Mouse (Mus musculus): ENCODE data around the gene Larp4b.
"Not testable (repeated sequence)": the region's sequence is repeated elsewhere in the genome, so short reads cannot be mapped to it uniquely, and the experiment has no call there.

Gene Larp4b

DNA sequence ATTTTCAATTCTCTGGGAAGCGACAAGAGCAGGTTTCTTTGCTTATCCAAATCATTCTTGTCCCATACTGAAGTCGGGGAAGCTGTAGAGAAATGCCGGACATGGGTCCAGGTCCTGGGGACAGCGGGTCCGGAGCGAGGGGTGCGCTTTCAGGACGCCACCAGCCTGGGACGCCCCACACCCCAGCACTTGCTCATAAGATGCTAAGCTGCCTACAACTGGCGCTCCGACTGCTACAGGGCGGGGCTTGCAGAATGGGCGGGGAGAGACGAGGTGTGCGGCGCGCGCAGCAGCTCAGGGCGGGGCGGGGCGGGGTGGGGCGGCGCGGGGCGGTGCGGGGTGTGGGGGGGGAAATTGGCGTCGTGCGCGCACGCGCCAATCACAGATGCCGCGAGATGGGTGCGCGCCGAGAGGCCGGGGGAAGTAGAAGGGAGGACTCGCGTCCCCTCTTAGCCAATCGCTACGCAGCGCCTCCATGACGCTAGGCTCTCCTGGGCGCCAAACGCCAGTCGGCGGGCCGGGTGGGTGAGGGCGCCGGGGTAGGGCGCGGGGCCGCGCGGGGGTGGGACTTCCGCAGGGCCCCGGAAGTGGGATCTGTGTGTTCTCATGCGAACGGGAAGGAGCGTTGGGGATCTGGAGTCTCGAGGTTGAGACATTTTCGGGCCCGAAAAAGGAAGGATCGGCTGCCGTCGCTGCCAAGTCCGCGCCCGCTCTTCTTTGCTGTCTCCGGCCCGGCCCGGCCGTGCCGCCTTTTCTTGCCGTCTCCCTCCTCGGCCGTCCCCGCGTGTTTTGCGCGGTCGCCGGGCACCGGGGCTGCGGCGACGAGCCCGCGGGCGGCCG lies at the start of gene Larp4b:
Gene Larp4b (plus strand): TSS at position 566 of the 840 bp plus-strand sequence.
- peak; percentile 63 for DNase-seq (ENCODE audit: low spot score)

DNA sequence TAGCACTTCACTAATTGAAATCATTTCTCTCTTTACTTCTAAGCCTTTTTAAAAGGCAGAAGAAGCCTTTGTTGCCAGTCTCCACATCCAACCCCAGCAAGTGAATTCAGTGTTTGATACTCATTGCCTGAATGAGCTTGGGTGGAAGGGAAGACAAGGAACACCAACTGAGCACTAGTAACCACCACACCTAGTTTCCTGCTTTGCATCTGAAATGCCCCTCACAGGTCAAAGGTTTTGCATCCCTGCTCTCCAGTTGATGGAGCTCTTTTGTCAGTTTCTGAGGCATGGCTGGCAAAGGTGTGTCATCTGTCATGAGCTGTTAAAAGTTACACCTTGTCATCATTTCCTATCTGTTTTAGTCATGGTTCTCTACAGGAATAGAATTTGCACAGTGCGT lies 49.0 kb upstream of the Larp4b start:
- no peak for DNase-seq (ENCODE audit: low spot score)

DNA sequence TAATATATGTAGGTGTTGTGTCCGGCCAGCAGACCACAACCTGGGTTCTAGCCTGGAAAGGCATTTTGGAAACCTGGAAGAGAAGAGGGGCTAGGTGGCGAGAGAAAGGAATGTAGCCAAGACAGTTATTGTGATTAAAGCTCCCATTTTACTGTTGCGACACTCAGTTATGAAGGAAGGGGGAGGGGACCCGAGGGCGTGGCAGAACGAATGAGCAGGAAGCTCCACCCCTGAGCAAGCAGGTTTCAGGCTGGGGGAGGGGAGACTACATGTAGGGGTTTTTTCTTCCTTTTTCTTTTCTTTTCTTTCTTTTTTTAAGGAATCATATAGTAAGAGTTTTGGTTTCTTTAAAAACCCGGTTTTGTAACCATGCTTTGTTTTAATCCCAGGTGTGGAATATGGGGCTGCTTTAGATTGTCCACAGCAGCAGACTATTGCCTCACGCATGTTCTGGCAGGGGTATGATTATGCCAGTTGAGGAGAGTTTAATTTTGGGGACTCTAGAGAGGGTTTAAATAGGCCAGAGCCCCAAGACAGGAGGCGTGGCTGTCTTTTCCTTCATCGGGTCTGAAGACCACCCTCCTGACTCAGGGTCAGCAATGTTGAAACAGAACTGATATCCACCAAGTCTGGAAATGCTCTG lies 41.5 kb upstream of the Larp4b start:
- DNase-seq (ENCODE audit: low spot score), result not testable (repeated sequence)

DNA sequence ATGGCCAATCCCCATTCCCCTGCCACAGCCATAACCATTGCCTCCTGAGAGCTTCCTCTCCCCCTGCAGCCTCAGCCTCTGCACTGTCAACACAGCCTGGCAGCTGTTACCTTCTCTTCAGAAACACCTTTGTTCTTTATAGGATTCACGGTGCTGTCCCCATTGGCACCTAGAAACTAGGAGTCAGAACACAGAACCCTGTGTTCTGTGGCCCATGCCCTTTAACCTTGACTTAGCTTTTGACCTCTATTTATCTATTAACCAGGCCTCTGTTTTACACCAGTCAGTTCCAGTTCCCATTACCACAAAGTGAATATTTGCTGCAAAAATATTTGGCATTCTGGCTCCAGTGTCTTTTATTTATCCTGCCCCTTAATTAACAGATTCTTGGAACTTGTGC lies 36.4 kb upstream of the Larp4b start:
- no peak for DNase-seq (ENCODE audit: low spot score)

DNA sequence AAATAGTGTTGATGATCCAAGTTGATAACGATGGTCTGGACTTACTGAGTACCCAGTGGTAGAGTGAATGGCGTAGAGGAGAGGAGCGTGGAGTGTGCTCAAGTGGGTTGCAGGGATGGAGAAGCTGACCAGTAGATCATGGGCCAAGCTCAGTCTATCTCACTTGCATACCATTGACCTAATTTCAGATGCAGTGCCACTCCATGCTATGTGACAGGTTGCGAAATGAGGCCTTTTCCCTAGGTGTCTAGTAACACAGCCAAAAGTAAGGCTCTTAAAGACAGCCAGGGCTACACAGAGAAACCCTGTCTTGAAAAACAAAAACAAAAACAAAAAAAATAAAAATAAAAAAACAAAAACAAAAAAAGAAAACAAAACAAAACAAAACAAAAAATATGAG lies 35.0 kb upstream of the Larp4b start:
- no peak for DNase-seq (ENCODE audit: low spot score)

DNA sequence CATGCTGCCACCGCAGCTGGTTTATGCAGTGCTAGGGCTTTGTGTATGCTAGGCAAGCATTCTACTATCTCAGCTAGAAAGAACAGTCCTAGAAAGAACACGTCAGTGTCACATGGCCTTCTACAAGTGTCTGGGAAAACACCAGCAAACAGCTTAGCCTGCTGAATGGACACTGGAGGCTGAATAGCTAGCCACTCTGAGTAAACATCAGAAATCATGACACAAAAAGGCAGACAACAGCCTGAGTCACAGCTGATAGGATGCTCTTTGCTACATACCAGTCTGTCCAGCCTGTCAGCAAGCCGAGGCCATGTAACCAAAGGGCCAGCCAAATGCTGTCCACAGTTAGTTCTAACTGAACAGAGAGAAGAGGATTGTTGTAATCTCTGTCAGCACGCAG lies 32.3 kb upstream of the Larp4b start:
- DNase-seq (ENCODE audit: low spot score), result no peak

DNA sequence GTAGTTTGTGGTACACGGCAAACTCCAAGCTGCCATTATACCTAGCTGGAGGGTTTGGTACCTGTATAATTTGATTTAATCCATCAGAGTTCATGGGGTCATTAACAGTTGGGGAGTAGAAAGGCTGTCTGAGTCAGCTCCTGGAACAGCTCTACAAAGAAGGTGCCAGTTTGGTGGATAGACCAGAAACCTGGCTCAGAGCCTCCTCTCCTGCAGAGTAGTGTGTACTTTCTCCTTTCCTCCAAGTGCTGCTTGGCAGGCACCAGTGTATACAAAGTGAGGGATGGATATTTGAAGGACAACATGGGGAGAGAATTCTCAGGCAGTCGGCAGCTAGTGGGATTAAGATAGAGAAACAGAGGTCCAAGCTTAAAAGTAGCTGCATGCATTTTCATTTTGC lies 29.5 kb upstream of the Larp4b start:
- DNase-seq (ENCODE audit: low spot score), result no peak

DNA sequence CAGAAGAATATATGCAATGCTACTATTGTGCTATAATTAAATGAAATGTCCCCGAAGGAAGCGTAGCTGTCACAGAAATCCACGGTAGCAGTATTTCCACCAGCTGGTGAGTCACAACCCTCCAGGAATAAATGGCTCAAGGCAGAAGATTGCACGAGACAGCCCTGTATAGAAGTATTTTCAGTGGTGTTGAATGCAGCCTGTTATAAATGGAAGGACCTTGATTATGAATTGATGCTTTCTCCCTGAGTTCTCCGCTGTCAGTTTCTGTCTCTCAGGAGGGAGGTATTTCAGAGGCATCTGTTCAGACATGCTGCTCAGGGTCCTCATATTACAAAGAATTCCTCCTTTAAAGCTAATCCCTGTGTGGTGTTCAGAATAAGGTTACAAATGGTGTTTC lies 27.6 kb upstream of the Larp4b start:
- DNase-seq (ENCODE audit: low spot score), result no peak

DNA sequence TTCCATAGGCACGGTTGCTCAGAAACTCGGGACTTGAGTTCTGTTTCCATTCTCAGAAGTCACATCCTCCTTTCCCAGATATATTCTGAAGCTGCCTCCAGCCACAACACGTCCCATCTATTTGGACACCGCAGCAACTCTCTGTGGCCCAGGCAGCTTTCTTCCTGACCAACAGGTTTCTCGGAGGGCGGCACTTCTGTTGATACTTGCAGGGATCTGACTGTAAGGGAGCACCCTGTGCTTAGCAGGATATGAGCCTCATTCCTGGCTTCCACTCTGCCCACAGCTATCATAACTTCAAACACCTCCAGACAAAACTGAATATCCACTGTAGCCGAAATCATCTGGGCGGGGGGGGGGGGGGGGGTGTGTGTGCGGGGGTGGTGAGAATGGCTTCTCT lies 22.7 kb upstream of the Larp4b start:
- DNase-seq (ENCODE audit: low spot score), result no peak

DNA sequence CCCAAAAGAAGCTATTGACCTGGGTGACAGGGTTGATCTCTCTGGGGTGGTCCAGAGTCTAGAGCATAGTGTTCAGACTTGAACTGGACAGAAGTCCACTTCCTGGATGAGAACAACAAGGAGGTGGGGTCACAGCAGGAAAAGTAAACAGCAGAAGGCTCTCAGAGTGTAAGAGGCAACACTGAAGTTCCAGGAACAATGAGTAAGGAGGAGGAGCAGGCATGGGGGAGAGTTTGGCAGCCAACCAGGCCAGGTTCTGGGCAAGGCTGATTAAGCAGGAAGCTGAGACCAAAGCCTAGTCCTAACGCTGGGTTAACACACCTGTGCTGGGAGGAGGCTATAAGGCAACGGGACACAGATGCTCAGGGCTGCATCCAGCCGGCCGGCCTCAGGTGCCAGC lies 19.9 kb upstream of the Larp4b start:
- DNase-seq (ENCODE audit: low spot score), result no peak

DNA sequence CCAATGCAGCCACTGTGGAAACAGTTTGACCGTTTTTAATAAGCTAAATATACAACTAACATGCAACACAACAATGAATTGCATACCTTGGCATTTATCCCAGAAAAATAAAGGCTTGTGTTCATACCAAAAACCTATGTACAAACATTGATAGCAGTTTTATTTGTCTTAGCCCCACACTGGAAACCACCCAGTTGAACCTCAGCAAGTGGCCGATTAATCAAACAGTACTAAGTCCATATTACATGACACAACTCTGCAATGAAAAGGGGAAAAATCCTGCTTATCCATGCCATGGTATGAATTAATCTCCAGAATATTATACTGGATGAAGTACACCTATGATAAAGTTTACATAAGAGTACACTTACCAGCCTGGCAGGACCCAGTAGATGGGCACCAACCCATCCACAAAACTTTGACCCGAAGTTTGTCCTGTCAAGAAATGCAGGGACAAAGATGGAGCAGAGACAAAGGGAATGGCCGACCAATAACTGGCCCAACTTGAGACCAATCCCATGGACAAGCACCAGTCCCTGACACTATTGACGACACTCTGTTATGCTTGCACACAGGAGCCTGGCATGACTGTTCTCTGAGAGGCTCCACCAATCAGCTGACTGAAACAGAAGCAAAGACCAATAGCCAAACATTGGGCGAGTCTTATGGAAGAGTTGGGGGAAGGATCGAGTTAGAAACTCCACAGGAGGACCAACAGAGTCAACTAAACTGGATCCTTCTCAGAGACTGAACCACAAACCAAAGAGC lies 17.7 kb upstream of the Larp4b start:
- DNase-seq (ENCODE audit: low spot score), result no peak

DNA sequence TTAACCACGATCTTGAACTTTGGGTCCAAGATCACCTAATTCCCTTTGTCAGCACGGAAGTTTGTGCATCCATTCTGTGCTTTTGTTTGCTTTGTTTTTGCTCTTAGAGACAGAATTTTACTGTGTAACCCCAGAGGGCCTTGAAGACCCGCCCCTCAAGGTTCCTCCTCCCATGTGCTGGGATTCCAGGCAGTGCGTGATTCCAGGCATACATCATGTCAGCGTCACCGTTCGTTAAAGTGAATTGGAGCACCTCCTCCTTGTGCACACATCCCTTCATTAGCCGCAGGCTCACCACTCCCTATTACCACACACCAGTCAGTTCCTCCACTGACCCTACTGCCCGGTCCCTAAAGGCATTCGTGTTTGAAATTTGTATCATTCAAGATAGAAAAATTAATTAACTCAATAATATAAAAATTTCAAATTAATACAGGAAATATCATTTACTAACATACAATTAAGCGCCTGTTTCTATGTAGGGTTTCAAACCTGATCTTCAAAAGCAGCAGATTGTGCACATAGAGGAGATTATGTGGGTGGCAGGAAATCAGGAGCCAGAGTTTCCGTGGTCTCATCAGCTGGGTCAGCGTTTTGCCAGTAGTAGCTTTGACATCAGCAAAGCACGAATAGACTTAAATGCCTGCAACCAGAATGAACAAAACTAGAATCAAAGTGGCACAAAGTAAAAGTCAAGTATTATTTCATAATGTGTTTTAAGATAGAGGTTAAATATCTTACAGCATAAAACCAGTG lies 11.4 kb upstream of the Larp4b start:
- DNase-seq (ENCODE audit: low spot score), result no peak

DNA sequence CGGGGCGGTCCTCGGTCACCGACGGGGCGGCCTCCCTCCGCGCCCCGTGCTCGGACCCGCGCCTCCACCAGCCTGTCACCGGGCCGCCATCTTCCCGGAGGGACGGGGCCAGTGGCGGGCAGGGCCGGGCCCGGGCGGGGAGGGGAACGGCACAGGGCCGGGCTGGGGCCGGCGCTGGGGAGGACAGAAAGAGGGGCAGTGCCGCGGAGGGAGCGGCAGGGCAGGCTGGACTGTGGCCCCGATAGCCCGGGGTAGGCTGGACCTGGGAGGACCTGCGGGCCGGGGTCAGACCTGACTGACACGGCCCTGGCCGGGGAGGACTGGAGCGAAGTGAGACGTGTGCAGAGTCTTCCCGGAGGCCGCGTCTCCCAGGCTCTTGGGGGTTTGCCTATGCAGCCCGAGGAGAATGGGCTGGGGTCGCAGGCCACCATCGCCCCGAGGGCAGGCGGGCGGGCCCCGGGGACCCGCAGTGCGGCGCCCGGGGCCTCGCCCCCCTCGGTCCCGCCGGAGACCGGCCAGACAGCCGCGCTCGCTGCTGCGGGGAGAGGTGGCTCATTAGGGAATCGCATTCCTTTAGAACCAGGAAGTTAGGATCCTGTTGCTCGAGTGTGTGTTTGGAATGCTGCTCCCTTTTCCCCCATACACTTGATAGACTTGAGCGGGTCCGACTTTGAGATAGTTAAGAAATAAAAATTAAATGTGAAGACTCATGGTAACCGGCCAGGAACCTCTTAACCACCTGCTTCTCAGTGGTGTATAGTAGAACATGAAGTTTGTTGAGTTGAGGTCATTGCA lies 702 bp downstream of the Larp4b start:
- DNase-seq (ENCODE audit: low spot score), result no peak

DNA sequence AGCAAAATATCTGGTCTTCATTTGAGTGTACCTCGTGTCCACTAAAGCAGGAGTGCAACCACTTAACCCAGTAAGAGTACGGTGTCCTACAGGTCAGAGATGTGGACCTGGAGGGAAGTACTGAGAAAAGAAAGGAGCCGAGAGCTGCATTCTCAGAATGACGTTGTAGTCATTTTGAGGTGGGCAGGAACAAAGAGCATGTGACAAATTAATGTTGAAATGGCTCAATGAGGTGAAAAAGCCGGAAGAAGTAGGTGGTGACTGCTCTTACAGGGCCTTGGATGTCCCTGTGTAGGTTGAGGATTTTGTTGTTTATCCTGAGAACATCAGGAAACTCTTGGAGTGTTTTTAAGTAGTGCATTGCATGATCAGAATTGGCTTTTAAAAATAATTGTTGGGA lies 5.6 kb downstream of the Larp4b start:
- no peak for DNase-seq (ENCODE audit: low spot score)

DNA sequence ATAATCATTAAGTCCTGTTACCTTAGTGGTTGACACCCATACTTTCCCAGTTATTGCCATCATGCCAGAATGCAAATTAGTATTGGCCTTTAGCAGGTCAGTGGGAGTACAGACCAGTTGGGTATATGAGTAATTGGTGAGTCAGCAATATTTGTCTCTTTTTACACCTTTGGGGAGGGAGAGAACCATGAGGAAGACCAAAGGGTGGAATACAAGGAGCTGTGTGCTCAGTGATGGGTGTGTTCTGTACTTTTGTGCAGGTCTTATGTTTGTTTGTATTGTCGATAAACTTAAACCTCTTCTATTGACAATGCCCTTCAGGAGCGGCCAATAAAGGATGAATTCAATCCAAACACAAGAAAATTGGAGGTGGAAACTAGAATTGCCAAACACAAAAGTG lies 6.8 kb downstream of the Larp4b start:
- no peak for DNase-seq (ENCODE audit: low spot score)

DNA sequence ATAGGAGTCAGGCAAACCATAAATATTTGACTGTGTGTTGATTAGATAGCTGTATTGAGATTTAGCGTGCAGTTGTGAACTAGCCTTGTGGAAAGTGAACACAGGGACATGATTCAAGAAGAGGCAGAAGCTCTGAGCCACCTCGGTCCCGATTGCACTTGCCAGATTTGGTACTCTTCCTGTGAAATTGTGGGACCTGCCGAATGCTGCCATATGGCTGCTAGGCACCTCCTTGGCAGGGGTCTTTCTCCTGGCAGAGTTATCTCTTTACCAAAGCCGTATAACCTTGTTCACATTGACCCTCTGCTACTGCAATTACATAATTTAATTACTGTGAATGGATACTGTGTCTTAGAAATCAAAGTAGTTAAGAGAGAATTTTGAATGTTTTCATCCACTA lies 12.6 kb downstream of the Larp4b start:
- DNase-seq (ENCODE audit: low spot score), result no peak

DNA sequence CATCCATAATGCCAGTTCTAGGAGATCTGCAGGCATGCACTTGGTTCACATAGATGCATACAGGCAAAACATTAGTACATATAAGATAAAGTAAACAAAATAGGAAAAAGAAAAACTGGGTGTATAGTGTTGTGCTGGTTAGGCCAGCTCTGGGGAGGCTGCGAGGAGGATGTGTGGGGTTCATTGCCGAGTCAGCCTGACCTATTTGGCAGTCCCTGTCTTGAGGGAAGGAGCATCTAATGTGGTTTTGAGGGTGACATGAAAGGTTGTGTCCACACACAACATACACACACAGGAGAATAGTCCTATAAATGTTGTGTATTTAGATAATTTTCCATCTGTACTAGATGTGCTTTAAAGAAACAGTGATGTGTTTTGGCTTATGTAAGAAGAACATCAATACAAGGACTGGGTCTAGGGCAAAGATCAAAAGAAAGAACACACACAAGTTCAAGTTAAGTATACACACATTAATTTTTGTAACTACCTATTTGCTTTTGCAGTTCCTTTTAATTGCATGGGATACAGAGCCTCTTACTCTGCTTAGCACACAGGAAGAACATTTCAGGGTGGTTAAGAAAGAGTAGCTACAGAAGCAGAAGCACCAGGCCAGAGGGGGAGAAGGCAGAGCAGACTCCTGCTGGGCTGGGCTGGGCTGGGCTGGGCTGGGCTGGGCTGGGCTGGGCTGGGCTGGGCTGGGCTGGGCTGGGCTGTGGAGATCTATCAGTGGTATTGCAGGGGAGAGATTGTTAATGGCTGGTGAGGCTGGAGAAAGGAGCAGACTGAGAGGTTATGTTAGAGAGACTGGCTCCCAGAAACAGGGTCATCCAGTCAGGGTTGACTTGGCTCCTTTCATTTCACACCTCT lies 13.5 kb downstream of the Larp4b start:
- DNase-seq (ENCODE audit: low spot score), result no peak

DNA sequence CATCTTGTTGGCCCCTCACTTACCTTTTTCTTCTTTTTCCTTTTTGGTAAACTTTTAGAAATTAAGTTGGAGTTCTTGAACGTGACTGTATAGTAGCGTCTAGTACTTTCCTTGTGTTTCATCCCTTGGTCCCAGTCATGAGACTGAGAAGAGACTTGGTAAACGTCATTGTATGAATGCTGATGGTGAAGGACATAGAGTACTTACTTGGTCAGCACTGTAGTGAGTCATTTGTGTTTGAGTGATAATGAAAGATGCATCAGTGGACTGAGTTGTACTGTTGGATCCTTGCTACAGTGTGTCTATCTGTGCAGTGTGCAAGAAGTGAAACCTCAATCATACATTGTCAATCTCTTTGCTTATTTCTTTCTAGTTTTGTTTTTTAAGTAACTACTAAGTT lies 20.1 kb downstream of the Larp4b start:
- DNase-seq (ENCODE audit: low spot score), result no peak

DNA sequence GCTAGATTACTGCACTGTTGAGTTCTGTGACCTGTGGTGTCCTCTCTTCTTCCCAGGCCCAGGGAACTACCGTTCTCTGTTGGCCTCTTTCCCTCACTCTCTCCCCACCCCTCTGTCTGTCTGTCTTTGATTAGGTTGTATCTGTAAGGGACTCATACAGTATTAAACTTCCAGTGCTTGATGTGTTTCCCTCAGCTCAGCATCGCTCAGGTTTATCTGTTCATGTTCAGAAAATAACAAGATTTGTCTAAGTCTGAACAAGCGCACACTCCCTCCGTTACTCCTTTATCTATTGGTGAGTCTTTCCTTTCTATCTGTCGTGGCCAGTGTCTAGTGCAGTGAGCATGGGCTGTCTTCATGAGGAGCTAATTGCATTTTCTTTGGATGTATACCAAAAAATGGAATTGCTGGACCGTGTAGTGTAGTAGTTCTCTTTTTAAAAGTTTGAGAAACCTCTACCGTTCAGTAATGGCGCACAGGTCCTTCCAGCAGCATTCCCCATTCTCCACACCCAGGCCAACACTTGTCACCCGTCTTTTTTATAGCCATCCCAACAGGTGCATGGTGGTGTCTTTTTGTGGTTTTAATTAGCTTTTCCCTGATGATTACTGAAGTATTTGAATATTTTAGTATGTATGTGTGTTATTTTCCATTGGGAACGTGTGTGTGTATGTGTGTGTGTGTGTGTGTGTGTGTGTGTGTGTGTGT lies 27.3 kb downstream of the Larp4b start:
- no peak for DNase-seq (ENCODE audit: low spot score)

DNA sequence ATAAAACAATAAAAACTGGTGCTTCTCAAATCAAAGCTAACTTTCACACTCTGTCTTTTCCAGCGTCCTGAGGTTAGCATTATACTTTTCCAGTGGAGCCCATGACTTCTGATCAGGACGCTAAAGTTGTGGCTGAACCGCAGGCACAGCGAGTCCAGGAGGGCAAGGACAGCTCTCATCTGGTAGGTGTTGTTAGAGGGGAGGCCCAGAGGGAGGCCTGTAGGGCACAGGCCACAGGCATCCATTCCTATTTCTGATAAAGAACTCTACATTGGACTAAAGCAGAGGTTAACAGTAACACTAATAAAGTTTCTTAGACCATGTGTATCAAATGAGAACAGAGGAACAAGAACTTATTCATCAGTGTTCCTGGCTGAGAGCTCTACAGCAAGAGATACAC lies 28.4 kb downstream of the Larp4b start:
- no peak for DNase-seq (ENCODE audit: low spot score)
